Mouse (Mus musculus) left cerebral cortex, postnatal 4 days (tissue): ENCODE measurements around the gene Asb18. TPM values are rescaled to one million over a fixed set of nuclear protein-coding genes. Genes with fewer than 3 reads are reported as not detected.

ENCODE experiments used
- DNase-seq: peaks from one replicate; pipeline ENCODE4 v3.0.0-alpha.2; 2022
- intact Hi-C: fragments of 180-260 bp; cut with DNase I; formaldehyde crosslinking; loops from one replicate; pipeline ENCODE4 v1.15.1; 2025
- total RNA-seq, 2 experiments: library from RNA; stranded (reverse); gene quantifications; 2 replicates each; pipeline ENCODE4 v1.2.3; 2021

The Asb18 gene
- total RNA-seq, 2 experiments from 2014 or later, result 0.44 to 0.60 TPM

DNA sequence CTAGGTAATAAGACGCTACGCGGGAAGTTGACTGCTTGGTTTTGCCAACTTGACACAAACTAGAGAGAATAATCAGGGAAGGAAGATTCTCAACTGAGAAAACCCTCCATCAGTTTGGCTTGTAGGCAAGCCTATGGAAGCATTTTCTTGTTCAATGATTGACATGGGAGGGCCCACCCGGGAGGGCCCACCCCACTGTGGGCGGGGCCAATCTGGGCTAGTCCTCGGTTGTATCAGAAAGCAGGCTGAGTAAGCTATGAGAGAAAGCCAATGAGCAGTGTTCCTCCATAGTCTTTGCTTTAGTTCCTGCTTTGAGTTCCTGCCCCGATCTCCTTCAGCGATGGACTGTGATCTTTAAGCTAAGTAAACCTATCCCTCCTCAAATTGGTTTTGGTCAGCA lies 38.1 kb downstream of the Asb18 start:
- intact Hi-C loops, result no loop called here
- no peak for DNase-seq

GRCm38 (mm10) chr1:89974541-89974940 lies 39.9 kb downstream of the Asb18 start:
- intact Hi-C loops, result no loop called here
- DNase-seq, result no peak

- DNase-seq, result no peak
- intact Hi-C loops, result no loop called here
Measured at GRCm38 (mm10) chr1:89971848-89972247, 42.6 kb downstream of the Asb18 start.

DNA sequence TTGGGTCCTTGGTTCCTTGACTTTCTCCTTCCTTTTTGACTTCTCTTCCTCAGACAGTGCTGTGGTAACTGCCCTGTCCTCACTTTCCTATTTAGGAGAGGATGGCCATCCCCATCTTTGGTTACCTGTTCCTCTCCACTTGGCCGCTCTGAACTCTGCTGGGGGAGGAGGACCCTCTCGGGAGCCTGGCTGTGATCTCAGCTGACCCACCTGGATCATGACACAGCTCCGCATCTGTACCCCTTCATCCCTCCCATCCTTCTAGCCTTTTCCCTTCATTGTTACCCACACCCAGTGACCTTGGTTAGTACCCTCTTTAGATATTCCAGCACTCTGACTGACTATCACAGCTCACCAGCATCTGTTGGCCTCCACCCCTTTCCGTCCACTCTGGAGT lies 44.8 kb downstream of the Asb18 start:
- intact Hi-C loops, result no loop called here

DNA sequence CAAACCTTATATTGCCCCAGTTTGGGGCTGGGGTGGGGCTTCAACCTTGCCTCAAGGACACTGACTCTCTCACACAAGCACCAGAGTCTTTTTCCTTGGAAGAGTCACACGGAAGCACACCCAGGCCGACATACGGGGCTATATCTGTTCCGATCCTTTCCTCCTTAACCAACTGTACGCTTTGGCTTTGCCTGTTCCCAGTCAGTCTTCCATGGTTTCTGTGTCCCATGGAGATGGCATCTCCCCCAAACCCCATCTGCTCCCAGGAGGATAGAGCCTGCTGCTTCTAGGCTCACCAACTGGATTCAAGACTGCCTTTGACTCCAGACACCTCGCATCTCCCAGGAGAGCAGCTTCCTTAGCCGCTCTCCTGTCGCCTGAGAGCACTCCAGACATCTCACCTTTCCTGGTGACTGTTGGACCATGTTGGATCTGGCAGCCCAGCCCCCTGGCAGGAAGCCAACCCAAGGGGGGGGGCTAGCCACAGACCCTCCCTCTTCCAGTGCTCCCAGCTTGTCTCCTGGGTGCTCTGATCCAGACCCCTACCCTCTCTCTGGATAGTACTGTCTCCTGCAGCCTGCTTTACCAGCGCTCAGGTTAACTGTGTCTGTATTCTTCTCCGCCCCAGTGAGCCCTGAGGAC lies 45.3 kb downstream of the Asb18 start:
- peak; percentile 21 for DNase-seq
- intact Hi-C loops, result no loop called here

More for the DNA sequence above, 44.8 kb downstream of the Asb18 start:
- no peak for DNase-seq

- peak; percentile 57 for DNase-seq
- intact Hi-C loops, result no loop called here
Measured at GRCm38 (mm10) chr1:89968111-89968851, 46.2 kb downstream of the Asb18 start.

GRCm38 (mm10) chr1:89967585-89967984 lies 46.9 kb downstream of the Asb18 start:
- intact Hi-C loops, result no loop called here
- DNase-seq, result no peak

DNA sequence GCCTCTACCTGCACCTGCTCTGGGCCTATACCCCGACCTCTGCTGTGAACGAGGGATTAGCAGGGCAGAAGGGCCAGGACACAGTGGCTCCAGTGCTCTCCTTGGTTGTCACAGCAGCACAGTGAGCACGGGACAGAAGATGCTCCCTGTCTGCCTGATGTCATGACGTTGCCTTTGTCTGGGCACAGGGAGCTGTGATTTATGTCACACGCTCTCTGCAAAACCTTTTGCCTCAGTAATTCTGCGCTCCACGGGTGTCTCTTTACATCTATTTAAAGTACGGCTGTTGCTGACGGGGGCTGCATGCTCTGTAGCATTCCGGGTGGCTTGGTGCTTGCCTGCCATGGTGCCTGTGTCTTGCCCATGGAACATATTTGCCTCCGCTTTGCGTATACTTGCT lies 50.0 kb downstream of the Asb18 start:
- DNase-seq, result no peak
- intact Hi-C loops, result no loop called here

GRCm38 (mm10) chr1:89963296-89963695 lies 51.2 kb downstream of the Asb18 start:
- no peak for DNase-seq
- intact Hi-C loops, result no loop called here

GRCm38 (mm10) chr1:89962092-89962491 lies 52.4 kb downstream of the Asb18 start:
- intact Hi-C loops, result no loop called here
- DNase-seq, result no peak

DNA sequence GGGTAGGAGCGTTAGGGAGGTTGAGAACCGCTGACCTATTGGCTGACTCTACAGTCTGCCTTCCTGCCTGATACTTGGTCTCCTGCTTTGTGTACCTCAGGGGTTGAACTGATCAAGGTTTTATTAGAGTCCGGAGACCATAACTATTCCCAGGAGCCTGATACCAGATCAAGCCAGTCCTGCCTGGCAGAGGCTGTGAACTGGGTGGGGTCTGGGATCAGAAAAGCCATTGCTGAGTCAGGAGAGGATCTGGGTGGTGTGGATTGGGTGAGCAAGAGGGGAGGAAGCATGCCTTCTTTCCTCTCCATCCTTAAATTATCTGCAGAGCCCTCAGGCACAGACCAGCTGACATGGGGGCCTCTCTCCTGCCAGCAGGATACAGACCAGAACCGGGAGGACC lies 55.1 kb downstream of the Asb18 start:
- intact Hi-C loops, result no loop called here
- no peak for DNase-seq

GRCm38 (mm10) chr1:89943202-89943601 lies 71.3 kb downstream of the Asb18 start:
- intact Hi-C loops, result loop anchor here (5.0 kb wide), 1 partner anchor 276 kb away; no protein-coding TSS in a partner anchor
- peak; percentile 82 for DNase-seq

DNA sequence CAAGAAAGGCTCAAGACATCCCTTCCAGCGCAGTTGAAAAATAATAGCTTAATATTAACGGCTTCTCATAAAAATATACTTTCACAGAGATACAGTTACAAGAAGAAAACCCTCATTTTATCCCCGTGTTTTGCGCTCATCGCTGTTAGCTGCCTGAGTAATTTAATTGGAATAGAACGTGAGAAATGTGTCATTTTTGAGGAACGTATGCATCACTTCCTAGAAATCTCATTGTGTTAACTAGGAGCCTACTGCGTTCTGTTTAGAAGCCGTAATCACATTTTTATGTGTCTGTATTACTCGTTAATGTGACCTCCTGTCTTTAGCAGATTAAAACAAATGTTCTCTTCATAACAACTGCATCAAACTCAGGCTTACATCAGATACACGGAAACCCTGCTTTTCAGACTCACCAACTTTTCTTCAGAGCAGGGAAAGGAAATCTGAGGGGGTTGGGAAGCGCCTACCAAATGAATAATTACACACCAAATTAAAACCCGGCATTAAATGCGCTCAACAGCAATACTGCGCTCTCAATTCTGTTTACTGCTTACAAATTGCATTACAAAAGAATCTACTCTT lies 72.0 kb downstream of the Asb18 start:
- no peak for DNase-seq
- intact Hi-C loops, result loop anchor here (5.0 kb wide), 1 partner anchor 275 kb away; no protein-coding TSS in a partner anchor

GRCm38 (mm10) chr1:89941701-89942381 lies 72.6 kb downstream of the Asb18 start:
- no peak for DNase-seq
- intact Hi-C loops, result loop anchor here (5.0 kb wide), 1 partner anchor 275 kb away; no protein-coding TSS in a partner anchor

GRCm38 (mm10) chr1:89940961-89941524 lies 73.4 kb downstream of the Asb18 start:
- intact Hi-C loops, result loop anchor here (5.0 kb wide), 1 partner anchor 274 kb away; no protein-coding TSS in a partner anchor
- DNase-seq, result no peak

DNA sequence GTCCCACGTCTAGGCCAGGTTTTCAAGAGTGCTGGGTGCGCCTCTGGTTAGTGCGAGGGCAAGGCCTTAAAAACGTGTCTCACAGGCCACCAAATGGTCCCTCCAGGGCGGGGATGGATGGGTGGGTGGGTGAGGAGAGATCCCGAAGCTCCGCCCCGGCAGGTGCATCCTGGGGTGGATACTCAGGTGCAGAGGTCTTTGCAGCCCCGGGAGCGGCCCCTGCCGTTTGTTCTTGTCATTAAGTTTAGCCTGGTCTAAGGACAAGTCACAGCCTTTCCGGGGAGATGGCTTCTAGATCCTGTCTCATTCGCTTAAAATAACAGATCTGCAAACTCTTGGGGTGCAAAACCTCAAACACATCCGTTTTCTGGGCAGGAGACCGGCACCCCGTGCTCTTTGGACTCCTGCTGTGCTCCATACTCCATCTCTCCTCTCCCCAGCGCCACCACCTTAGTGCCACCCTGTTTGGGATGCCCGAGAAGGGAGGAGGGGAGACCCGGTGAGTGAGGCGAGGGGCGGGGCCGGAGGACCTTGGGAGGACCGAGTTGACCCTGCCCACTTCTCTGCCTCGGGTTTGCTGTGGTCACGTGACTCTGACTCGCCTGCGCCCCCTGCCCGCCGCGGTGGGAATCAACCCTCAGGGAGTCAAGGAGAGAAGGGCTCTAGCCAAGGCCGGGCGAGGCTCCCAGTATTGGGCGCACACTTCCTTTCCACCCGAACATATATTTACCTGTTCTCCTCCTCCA lies 74.3 kb downstream of the Asb18 start:
- intact Hi-C loops, result loop anchor here (5.0 kb wide), 1 partner anchor 273 kb away; no protein-coding TSS in a partner anchor
- peak; percentile 84 for DNase-seq

DNA sequence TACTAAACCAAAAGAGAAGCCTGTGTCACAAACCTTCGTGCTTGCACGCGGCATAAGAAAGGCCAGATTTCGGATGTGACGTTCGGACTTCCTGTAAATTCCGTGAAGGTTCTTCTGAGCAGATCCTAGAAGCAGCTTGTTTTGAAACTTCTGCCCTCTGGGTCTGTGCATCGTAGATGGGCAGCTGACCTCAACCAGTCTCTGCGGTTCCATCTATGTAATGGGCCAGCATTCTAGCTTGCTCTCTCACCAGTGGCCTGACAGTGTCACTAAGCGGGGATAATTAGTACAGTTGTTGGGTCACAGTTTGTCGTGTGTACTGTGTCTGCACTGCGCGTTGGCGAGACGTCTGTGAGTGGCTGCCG lies 74.9 kb downstream of the Asb18 start:
- DNase-seq, result no peak
- intact Hi-C loops, result no loop called here

DNA sequence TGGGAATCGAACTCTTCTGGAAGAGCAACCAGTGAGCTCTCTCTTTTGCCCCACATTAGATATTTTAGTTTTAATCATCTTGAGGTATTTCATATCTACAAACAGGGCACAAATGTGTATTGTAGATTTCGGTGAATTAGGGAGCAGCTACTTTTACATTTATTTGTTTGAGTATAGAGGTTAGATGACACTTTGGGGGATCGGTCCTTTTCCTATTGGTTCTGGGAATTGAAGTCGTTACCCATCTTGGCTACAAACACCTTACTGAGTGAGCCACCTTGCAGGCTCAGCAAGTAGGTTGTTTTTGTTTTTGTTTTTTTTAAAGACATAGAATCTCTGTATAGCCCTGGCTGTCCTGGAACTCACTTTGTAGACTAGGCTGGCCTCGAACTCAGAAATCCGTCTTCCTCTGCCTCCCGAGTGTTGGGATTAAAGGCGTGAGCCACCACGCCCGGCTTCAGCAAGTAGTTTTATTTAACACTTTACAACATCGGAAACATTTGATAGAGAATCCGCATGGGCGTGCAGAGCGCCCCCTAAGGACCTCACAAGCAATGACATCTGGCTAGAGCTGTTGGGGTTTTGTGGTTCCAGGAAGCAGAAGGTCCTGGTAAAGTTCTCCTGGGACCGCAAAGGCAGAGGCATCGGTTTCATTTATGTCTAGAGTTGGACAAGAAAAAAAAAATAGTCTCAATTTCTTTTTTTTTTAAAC lies 75.4 kb downstream of the Asb18 start:
- DNase-seq, result no peak
- intact Hi-C loops, result no loop called here

DNA sequence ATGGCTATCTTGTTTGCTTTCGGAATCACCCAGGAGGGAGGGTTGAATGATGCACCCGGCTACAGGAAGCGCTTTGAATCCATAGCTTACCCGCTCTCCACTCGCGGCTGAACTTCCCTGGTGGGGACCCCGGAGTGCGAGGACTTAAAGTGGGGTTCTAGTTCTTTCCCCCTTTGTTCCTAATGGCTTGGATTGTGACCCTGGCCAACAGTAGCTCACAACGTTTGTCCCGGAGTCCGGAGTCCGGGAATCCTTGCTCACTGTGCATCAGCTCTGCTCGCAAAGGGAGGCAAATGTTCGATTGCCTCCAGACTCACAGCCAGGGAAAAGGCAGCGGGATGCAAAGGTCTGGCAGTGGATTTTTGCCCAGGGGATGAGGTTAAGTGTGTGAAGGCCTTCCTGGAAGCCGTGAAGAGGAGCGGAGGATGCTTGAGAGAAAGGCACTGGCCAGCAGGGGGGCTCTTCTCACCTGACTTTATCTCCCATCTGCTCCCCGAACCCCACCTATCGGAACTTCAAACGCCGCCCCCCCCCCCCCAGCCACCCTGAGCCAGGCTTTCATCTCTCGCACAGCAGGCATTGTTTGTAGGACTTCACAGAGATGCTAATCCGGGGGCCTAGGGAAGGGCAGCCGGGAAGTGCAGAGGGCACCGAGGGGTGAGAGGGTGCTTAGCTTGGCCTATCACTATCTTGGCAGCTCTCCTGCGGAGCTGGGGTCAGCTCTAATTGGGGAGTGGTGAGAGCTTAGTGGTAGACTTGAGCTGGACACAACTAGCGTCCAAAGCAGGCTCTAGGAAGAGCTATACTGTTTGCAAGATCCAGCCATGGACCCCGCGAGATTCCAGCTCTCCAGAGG lies 78.7 kb downstream of the Asb18 start:
- DNase-seq, result no peak
- intact Hi-C loops, result no loop called here
